8 mouse cellular contexts compared by ENCODE assay signal in the genomic region with DNA sequence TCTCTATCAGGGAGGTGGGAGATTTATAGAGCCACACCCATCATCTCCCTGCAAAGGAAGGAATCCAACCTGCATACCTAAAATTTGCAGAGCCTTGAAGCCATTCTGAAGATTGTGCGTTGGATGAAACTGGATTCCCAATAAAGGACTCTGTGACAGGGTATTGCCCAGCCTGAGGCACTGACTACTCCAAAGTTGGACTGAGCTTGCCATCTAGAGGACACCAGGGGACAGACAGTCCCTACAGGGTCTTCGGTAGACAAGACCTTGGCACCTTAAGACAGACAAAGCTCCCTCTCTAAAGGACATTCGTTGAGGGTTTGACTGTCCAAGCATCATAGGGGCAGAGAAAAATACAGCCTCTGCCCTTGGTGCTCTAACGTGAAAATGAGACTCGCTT.
A peak's percentile ranks its signal among the peaks of the same experiment; 100 is the strongest.
DNase-seq lines count a peak whose midpoint lies in the region; ATAC-seq and TF ChIP-seq lines count a peak whose summit lies in the region.

No protein-coding gene starts in this region.

- no peak overlapping the region for H3K27ac ChIP-seq in CH12.LX (ENCODE audit: insufficient read depth, low read depth)
- no peak overlapping the region for H3K27ac ChIP-seq in heart, embryonic 15.5 days
- no peak overlapping the region for H3K27ac ChIP-seq in layer of hippocampus, adult 2 months

- H3K79me2 ChIP-seq in CH12.LX (replicated peaks; ENCODE audit: control insufficient read depth, extremely low read depth, insufficient read depth, poor library complexity, severe bottlenecking), result no peaks in the 10 kb centered on the region

- H3K9me3 ChIP-seq in CH12.LX (replicated peaks; ENCODE audit: low read length), result no peaks in the 10 kb centered on the region
- H3K9me3 ChIP-seq in heart, embryonic 15.5 days (replicated peaks), result no peaks in the 10 kb centered on the region

- H3K4me2 ChIP-seq in CH12.LX (ENCODE audit: insufficient read depth, low read depth, poor library complexity, severe bottlenecking), result no peak overlapping the region
- H3K4me2 ChIP-seq in heart, embryonic 15.5 days, result no peak overlapping the region

- H3K27me3 ChIP-seq in CH12.LX (replicated peaks), result no peaks in the 10 kb centered on the region
- no peaks in the 10 kb centered on the region for H3K27me3 ChIP-seq in heart, embryonic 15.5 days

- TF ChIP-seq CTCF in CH12.LX (conservative IDR thresholded peaks at IDR 0.05 in 1 of 2, IDR thresholded peaks at IDR 0.05 in 1 of 2; ENCODE audit: low read depth in 2 of 2, low read length in 2 of 2), result peak; percentile 64 to 76; a peak in 3 of 4 replicates
- peak; percentile 85 for TF ChIP-seq CTCF in layer of hippocampus, adult 2 months (conservative IDR thresholded peaks at IDR 0.05)

- TF ChIP-seq EP300 in CH12.LX (IDR thresholded peaks at IDR 0.05; ENCODE audit: low read length), result no peak

- WGBS in heart, embryonic 15.5 days, result 53% methylated on average over 5 of the region's 5 CpGs

- no peak overlapping the region for H3K4me3 ChIP-seq in CH12.LX (replicated peaks in 1 of 3; ENCODE audit: low read depth in 2 of 3, low read length in 2 of 3, poor library complexity in 1 of 3)
- H3K4me3 ChIP-seq in heart, embryonic 15.5 days, result no peak overlapping the region
- no peak overlapping the region for H3K4me3 ChIP-seq in layer of hippocampus, adult 2 months

- no peaks in the 10 kb centered on the region for H3K4me1 ChIP-seq in CH12.LX (ENCODE audit: control insufficient read depth in 1 of 2, insufficient read depth in 2 of 2)
- H3K4me1 ChIP-seq in heart, embryonic 15.5 days (replicated peaks), result no peaks in the 10 kb centered on the region

- in situ Hi-C loops in CH12.LX (cut with MboI; ENCODE audit: low pct_ligation_motif_present, low pct_unique_long_range_greater_than_20kb, low sequenced_read_pairs), result loop anchor here (25.0 kb wide), 1 partner anchor 1264 kb away; no protein-coding TSS in a partner anchor

- dilution Hi-C loops in CH12.LX (cut with MboI; ENCODE audit: extremely low pct_ligation_motif_present, extremely low pct_unique_long_range_greater_than_20kb, low sequenced_read_pairs), result no loop called here

- H3K36me3 ChIP-seq in CH12.LX (replicated peaks in 1 of 2; ENCODE audit: control insufficient read depth in 1 of 2, insufficient read depth in 1 of 2, low read length in 1 of 2), result no peaks in the 10 kb centered on the region
- no peaks in the 10 kb centered on the region for H3K36me3 ChIP-seq in heart, embryonic 15.5 days

- no peak for TF ChIP-seq POLR2A in CH12.LX (IDR thresholded peaks at IDR 0.05; ENCODE audit: low read depth, low read length)

- ATAC-seq in heart, embryonic 15.5 days (replicated peaks; ENCODE audit: insufficient number of reproducible peaks, insufficient read depth, low FRiP score, low read depth), result peak; percentile 69; the same call in 1 of the 2 replicates

- H3K9ac ChIP-seq in CH12.LX (ENCODE audit: insufficient read depth, low read depth), result no peak overlapping the region
- no peak overlapping the region for H3K9ac ChIP-seq in heart, embryonic 15.5 days

- DNase-seq in cerebellum, postnatal 10 days, result peak; percentile 75 to 77
- no peak for DNase-seq in cerebellum, adult 11 months
- DNase-seq in CH12.LX (ENCODE audit: extremely low read depth), result peak; percentile 58
- peak; percentile 25 to 47 for DNase-seq in cerebellum, postnatal 4 days (ENCODE audit: low spot score in 2 of 2)
- peak; percentile 28 to 54 for DNase-seq in layer of hippocampus, adult 2 months (ENCODE audit: low spot score in 2 of 2)
- peak; percentile 54 for DNase-seq in lung, postnatal 36 days
- DNase-seq in right cerebral cortex, postnatal 36 days (ENCODE audit: low spot score in 2 of 2), result peak; percentile 5 to 14

- TF ChIP-seq RAD21 in CH12.LX (IDR thresholded peaks at IDR 0.05; ENCODE audit: low read depth, low read length), result peak; percentile 86

TF ChIP-seq in CH12.LX, 34 proteins besides CTCF, POLR2A, EP300 and RAD21:
- TF ChIP-seq ZC3H11A (IDR thresholded peaks at IDR 0.05; ENCODE audit: low read depth, low read length) (0 out of 2 replicates have a peak, but pooled peaks have one; percentile 4), BHLHE40 (IDR thresholded peaks at IDR 0.05; ENCODE audit: low read depth, low read length) (no peak), SMC3 (IDR thresholded peaks at IDR 0.05; ENCODE audit: low read depth, low read length) (peak; percentile 60), USF1 (IDR thresholded peaks at IDR 0.05; ENCODE audit: low read depth, low read length) (no peak), TCF12 (IDR thresholded peaks at IDR 0.05; ENCODE audit: low read depth, low read length) (no peak), E2F4 (IDR thresholded peaks at IDR 0.05; ENCODE audit: insufficient replicate concordance, low read depth, low read length) (no peak)
